Mouse (Mus musculus) liver, embryonic 11.5 days (tissue): ENCODE measurements around the gene Trip6. TPM values are rescaled to one million over a fixed set of nuclear protein-coding genes. Genes with fewer than 3 reads are reported as not detected.

ENCODE experiments used
- ATAC-seq: fragments of 200-750 bp; cut with Nextera tagmentation; replicated peaks from 2 replicates; pipeline ENCODE4 v1.8.0; 2017; ENCODE audit warnings: moderate number of reproducible peaks, mild to moderate bottlenecking, moderate TSS enrichment, moderate library complexity; ENCODE audit not compliant: low FRiP score
- DNase-seq: peaks from one replicate; pipeline ENCODE4 v3.0.0-alpha.2; 2017; ENCODE audit warnings: low spot score
- H3K27ac ChIP-seq: fragments of 300-500 bp; sonication (generic); 2 replicates; pipeline ENCODE4 v1.5.1; 2014; ENCODE audit warnings: mild to moderate bottlenecking, low read depth, low read length, control low read depth
- H3K27me3 ChIP-seq: fragments of 300-500 bp; sonication (generic); replicated peaks from 2 replicates; pipeline ENCODE4 v1.6.1; 2014; ENCODE audit warnings: low read length, mixed read lengths; ENCODE audit not compliant: control insufficient read depth, insufficient read depth
- H3K36me3 ChIP-seq: fragments of 300-500 bp; sonication (generic); 2 replicates; pipeline ENCODE4 v1.6.1; 2014; ENCODE audit warnings: mild to moderate bottlenecking, low read length, moderate library complexity, mixed read lengths; ENCODE audit not compliant: control insufficient read depth, insufficient read depth
- H3K4me1 ChIP-seq: fragments of 300-500 bp; sonication (generic); replicated peaks from 2 replicates; pipeline ENCODE4 v1.6.1; 2014; ENCODE audit warnings: low read length, mixed read lengths; ENCODE audit not compliant: control insufficient read depth, insufficient read depth
- H3K4me2 ChIP-seq: fragments of 300-500 bp; sonication (generic); 2 replicates; pipeline ENCODE4 v1.6.1; 2014; ENCODE audit warnings: mild to moderate bottlenecking, control low read depth, moderate library complexity
- H3K4me3 ChIP-seq: fragments of 300-500 bp; sonication (generic); 2 replicates; pipeline ENCODE4 v1.5.1; 2014; ENCODE audit warnings: low read depth, low read length, control low read depth
- H3K9ac ChIP-seq: fragments of 300-500 bp; sonication (generic); 2 replicates; pipeline ENCODE4 v1.6.1; 2014; ENCODE audit warnings: low read depth, low read length, control low read depth
- H3K9me3 ChIP-seq: fragments of 300-500 bp; sonication (generic); 2 replicates; pipeline ENCODE4 v1.6.1; 2016; ENCODE audit warnings: low read length, inconsistent platforms, mixed read lengths; ENCODE audit not compliant: control insufficient read depth
- WGBS: fragments of 180-500 bp; shearing (Covaris S2); extraction: QIAGEN DNeasy Blood & Tissue Kit; methylation state at CpG from one replicate; pipeline ENCODE4 v1.1.7; 2014; 5-methylcytosine and 5-hydroxymethylcytosine counted together
- polyA plus RNA-seq: library from polyadenylated mRNA; unstranded; fragments of >200 nt; fragmentation: Nextera tagmentation; extraction: Ambion mirVana; gene quantifications from 2 replicates; pipeline ENCODE4 v1.2.1, GENCODE M21; 2014

Gene Trip6
- polyA plus RNA-seq, 1 experiment from 2014 or later = 31.6 TPM

DNA sequence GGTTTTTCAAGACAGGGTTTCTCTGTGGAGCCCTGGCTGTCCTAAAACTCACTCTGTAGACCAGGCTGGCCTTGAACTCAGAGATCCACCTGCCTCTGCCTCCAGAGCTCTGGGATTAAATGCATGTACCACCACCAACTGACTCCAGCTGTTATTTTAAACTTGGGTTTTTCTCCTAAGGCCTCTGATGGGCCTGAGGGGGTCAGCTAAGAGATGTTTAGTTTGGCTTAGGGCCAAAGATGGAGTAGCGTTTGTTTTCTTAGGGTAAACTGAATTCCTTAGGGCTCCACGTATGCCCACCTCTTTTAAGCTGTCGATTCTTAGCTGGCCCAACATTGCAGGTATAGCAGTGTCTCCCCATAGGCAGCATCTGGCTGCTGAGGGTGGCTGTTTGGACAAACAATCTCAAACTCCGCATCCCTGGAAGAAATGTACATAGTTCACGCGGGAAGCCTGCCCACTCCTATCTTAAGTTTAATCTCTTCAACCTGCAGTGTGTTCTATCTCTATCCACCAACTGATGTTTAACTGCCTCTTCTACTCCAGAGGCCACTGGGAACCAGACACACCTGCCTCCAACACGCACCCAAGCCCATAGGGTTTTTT, 28.3 kb upstream of the Trip6 start:
- DNase-seq = no peak
- Histone ChIP-seq H3K27ac (no peak overlapping the region), H3K9me3 (no peaks in the 10 kb centered on the region), H3K4me2 (no peak overlapping the region), H3K4me3 (no peak overlapping the region), H3K36me3 (no peaks in the 10 kb centered on the region), H3K27me3 (peaks cover 1% of the 10 kb centered on the region; the same call in 1 of the 2 replicates), H3K4me1 (peaks cover 26% of the 10 kb centered on the region), H3K9ac (no peak overlapping the region)
- no peak for ATAC-seq
- WGBS = 75% methylated on average over 7 of the region's 7 CpGs

GRCm38 (mm10) chr5:137340222-137340621, 26.0 kb upstream of the Trip6 start:
- Histone ChIP-seq H3K4me1 (peaks cover 28% of the 10 kb centered on the region), H3K9ac (peak overlapping the region; percentile 69; the same call in 1 of the 2 replicates), H3K4me3 (no peak overlapping the region), H3K36me3 (no peaks in the 10 kb centered on the region), H3K27me3 (no peaks in the 10 kb centered on the region), H3K9me3 (no peaks in the 10 kb centered on the region), H3K27ac (peak overlapping the region; percentile 75; the same call in 1 of the 2 replicates), H3K4me2 (no peak overlapping the region; the same call in 1 of the 2 replicates)
- ATAC-seq (no peak), DNase-seq (no peak)
- WGBS = 58% methylated on average over 6 of the region's 6 CpGs

DNA sequence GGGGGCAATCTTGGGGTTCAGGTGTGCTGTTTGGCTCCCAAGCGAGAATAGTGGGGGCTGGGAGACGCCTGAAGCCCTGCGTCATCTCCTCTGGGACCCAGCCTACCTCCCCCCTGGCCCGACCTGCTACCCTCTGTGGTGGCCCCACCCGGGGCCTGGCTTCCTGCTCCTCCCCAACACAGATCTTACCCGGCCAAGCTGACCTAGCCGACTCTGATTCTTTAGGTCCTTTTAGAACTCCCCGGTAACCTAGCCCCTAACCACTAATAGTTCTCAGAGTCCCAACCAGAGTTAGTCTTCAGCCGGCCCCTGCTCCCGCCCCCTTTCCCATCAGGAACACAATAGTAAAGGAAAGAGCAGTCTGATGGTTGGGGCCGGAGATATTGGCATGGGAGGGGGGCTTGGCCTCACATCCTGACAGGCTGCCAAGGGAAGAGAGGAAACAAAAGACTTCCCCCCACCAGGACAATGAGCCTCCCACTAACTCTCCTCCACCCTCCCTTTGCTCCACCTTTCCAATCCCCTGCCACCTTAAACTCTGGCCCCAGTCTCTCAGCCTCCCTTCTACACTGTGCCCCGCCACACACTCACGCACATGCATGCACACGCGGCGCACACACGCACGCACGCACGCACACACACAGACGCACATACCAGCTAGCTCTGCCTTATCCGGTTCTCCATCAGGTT, 25.2 kb upstream of the Trip6 start:
- Histone ChIP-seq H3K36me3 (no peaks in the 10 kb centered on the region), H3K27me3 (no peaks in the 10 kb centered on the region), H3K4me2 (peak overlapping the region; percentile 91), H3K4me3 (peak overlapping the region; percentile 54; the same call in 1 of the 2 replicates), H3K9me3 (no peaks in the 10 kb centered on the region), H3K27ac (peak overlapping the region; percentile 75), H3K9ac (peak overlapping the region; percentile 69), H3K4me1 (peaks cover 28% of the 10 kb centered on the region)
- DNase-seq (no peak), ATAC-seq (peak; percentile 38; the same call in 1 of the 2 replicates)
- WGBS = 17% methylated on average over 22 of the region's 22 CpGs

DNA sequence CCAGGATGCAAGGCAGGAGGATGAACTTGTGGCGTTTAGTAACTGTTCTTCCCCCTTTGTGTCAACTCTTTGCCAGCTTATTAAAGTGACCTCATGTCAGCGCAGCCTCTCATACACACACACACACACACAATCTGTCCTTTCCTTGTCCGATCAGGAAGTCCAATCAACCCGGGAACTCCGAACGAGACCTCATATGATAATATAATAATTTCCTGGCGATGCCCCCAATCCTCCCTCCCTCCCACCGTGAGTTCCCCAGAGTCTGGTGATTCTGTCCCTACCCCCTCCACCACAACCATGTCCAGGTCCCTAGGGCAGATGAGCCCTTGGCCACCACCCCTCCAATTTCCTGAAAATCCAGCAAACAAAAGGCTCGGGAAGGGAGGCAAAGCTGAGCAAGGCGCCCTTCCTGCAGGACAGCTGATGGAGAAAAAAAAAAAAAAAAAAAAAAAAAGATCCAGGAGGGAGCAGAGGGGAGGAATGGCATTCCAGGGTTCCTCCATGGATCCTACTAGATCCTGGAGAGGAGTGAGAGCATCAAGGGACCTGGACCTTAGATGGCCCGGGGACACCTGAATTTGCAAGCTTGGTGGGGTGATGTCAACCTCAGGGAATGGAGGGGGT, 24.6 kb upstream of the Trip6 start:
- Histone ChIP-seq H3K9me3 (no peaks in the 10 kb centered on the region), H3K4me3 (peak overlapping the region; percentile 54), H3K27me3 (no peaks in the 10 kb centered on the region), H3K36me3 (no peaks in the 10 kb centered on the region), H3K9ac (peak overlapping the region; percentile 69), H3K4me1 (peaks cover 32% of the 10 kb centered on the region), H3K4me2 (peak overlapping the region; percentile 91), H3K27ac (peak overlapping the region; percentile 75)
- ATAC-seq (peak; percentile 15), DNase-seq (no peak)
- WGBS = 3% methylated on average over 11 of the region's 11 CpGs

- 0% methylated on average over 19 of the region's 19 CpGs for WGBS
- Histone ChIP-seq H3K36me3 (no peaks in the 10 kb centered on the region), H3K4me1 (peaks cover 32% of the 10 kb centered on the region), H3K9ac (peak overlapping the region; percentile 69), H3K4me2 (peak overlapping the region; percentile 91), H3K4me3 (peak overlapping the region; percentile 54), H3K27me3 (no peaks in the 10 kb centered on the region), H3K27ac (peak overlapping the region; percentile 75), H3K9me3 (no peaks in the 10 kb centered on the region)
- DNase-seq (peak; percentile 76), ATAC-seq (peak; percentile 79)
Measured at GRCm38 (mm10) chr5:137338256-137338655, 24.1 kb upstream of the Trip6 start.

GRCm38 (mm10) chr5:137337190-137337589, 23.0 kb upstream of the Trip6 start:
- H3K27me3 ChIP-seq = no peaks in the 10 kb centered on the region
- 48% methylated on average over 8 of the region's 8 CpGs for WGBS

GRCm38 (mm10) chr5:137335066-137335465, 20.9 kb upstream of the Trip6 start:
- peaks cover 34% of the 10 kb centered on the region for H3K4me1 ChIP-seq
- WGBS = 86% methylated on average over 6 of the region's 6 CpGs
- no peak overlapping the region for H3K27ac ChIP-seq

More at GRCm38 (mm10) chr5:137337190-137337589, 23.0 kb upstream of the Trip6 start:
- no peaks in the 10 kb centered on the region for H3K9me3 ChIP-seq
- H3K9ac ChIP-seq = 0 out of 2 replicates have a peak overlapping the region, but pooled peaks have one; percentile 14
- peaks cover 33% of the 10 kb centered on the region for H3K4me1 ChIP-seq
- ATAC-seq = no peak
- peak overlapping the region; percentile 91 for H3K4me2 ChIP-seq
- peak overlapping the region; percentile 43 for H3K27ac ChIP-seq
- H3K4me3 ChIP-seq = no peak overlapping the region
- no peaks in the 10 kb centered on the region for H3K36me3 ChIP-seq
- DNase-seq = no peak

DNA sequence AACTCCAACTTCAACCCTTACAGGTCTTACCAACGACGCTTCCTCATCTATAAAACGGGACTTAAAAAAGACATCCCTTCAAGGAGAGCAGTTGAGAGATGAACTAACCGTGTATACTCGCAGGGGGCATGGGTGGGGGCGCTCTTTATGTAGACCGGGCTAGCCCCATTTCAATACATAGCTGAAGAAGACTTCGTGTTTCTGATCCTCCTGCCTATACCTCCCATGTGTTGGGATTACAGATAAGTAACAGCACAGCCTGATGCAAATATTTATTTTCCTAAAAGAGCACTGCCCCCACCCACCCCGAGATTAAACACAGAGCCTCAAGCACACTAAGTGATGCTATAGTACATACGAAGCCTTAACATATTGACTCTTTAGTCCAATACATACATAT, 20.1 kb upstream of the Trip6 start:
- Histone ChIP-seq H3K4me3 (peak overlapping the region; percentile 70), H3K4me1 (peaks cover 27% of the 10 kb centered on the region), H3K9ac (peak overlapping the region; percentile 70; the same call in 1 of the 2 replicates), H3K4me2 (peak overlapping the region; percentile 89), H3K27ac (no peak overlapping the region), H3K9me3 (no peaks in the 10 kb centered on the region), H3K27me3 (no peaks in the 10 kb centered on the region), H3K36me3 (no peaks in the 10 kb centered on the region)
- no peak for ATAC-seq
- 45% methylated on average over 10 of the region's 10 CpGs for WGBS
- DNase-seq = no peak

More at GRCm38 (mm10) chr5:137335066-137335465, 20.9 kb upstream of the Trip6 start:
- Histone ChIP-seq H3K9ac (no peak overlapping the region), H3K4me3 (no peak overlapping the region), H3K36me3 (no peaks in the 10 kb centered on the region), H3K27me3 (no peaks in the 10 kb centered on the region), H3K4me2 (no peak overlapping the region), H3K9me3 (no peaks in the 10 kb centered on the region)
- DNase-seq = no peak
- no peak for ATAC-seq
